Mouse (Mus musculus): ENCODE measurements at regions not wholly inside any gene's neighbourhood (a gene's known extent, or its start where the extent isn't known, plus 50 kb on each side); places are given as distances from the start of the nearest gene placed in this dataset.

- no peak overlapping the region for H3K27ac ChIP-seq (ENCODE audit: control insufficient read depth, low read depth, low read length)
- H3K36me3 ChIP-seq (ENCODE audit: control insufficient read depth in 1 of 2, insufficient read depth in 2 of 2, low read length in 2 of 2) = no peaks in the 10 kb centered on the region
- DNase-seq (ENCODE audit: low read depth, low spot score) = no peak
- no peak overlapping the region for H3K9ac ChIP-seq (ENCODE audit: control insufficient read depth, low read depth, low read length, poor library complexity, severe bottlenecking)
- H3K9me3 ChIP-seq (replicated peaks; ENCODE audit: insufficient read depth, low read length) = no peaks in the 10 kb centered on the region
- no peak overlapping the region for H3K4me3 ChIP-seq (ENCODE audit: control insufficient read depth in 1 of 2, insufficient read depth in 1 of 2, low read depth in 2 of 2, low read length in 2 of 2)
- no peaks in the 10 kb centered on the region for H3K27me3 ChIP-seq (ENCODE audit: control insufficient read depth in 1 of 2, insufficient read depth in 2 of 2, low read length in 2 of 2)
- no peaks in the 10 kb centered on the region for H3K79me2 ChIP-seq (ENCODE audit: control insufficient read depth, insufficient read depth, low read length, poor library complexity)
- TF ChIP-seq ZKSCAN1 (IDR thresholded peaks at IDR 0.05; ENCODE audit: low read depth, low read length) (no peak), MEF2A (IDR thresholded peaks at IDR 0.05; ENCODE audit: extremely low read depth, insufficient replicate concordance, low read depth, low read length, poor library complexity, severe bottlenecking) (no peak), MYB (IDR thresholded peaks at IDR 0.05; ENCODE audit: low read depth, low read length) (no peak), JUND (IDR thresholded peaks at IDR 0.05; ENCODE audit: low read depth, low read length) (no peak), TAL1 (IDR thresholded peaks at IDR 0.05; ENCODE audit: low read length) (no peak), NELFE (IDR thresholded peaks at IDR 0.05; ENCODE audit: low read depth, low read length) (no peak), SIN3A (IDR thresholded peaks at IDR 0.05; ENCODE audit: low read length) (no peak), CHD1 (IDR thresholded peaks at IDR 0.05; ENCODE audit: low read depth, low read length) (no peak), TBP (IDR thresholded peaks at IDR 0.05; ENCODE audit: low read depth, low read length) (no peak), ZMIZ1 (IDR thresholded peaks at IDR 0.05; ENCODE audit: low read depth, low read length) (no peak), MAX (IDR thresholded peaks at IDR 0.05; ENCODE audit: low read length) (no peak), TCF12 (IDR thresholded peaks at IDR 0.05; ENCODE audit: low read depth, low read length) (no peak), MYC (IDR thresholded peaks at IDR 0.05; ENCODE audit: low read depth, low read length) (no peak), KAT2A (conservative IDR thresholded peaks at IDR 0.05; ENCODE audit: low read depth, low read length) (no peak), EP300 (IDR thresholded peaks at IDR 0.05; ENCODE audit: low read depth in 1 of 2, low read length in 2 of 2) (no peak), UBTF (IDR thresholded peaks at IDR 0.05; ENCODE audit: borderline replicate concordance, insufficient read depth, low read depth, low read length) (no peak)
- no peaks in the 10 kb centered on the region for H3K4me1 ChIP-seq (ENCODE audit: control insufficient read depth in 1 of 2, insufficient read depth in 2 of 2, low read length in 2 of 2)
Observed at GRCm38 (mm10) chr8:115565768-115566167, 141.8 kb downstream of the Maf start.

GRCm38 (mm10) chr8:115562362-115562761, 145.2 kb downstream of the Maf start:
- Histone ChIP-seq H3K4me1 (ENCODE audit: control insufficient read depth in 1 of 2, insufficient read depth in 2 of 2, low read length in 2 of 2) (no peaks in the 10 kb centered on the region), H3K79me2 (ENCODE audit: control insufficient read depth, insufficient read depth, low read length, poor library complexity) (no peaks in the 10 kb centered on the region), H3K9me3 (replicated peaks; ENCODE audit: insufficient read depth, low read length) (no peaks in the 10 kb centered on the region), H3K27ac (ENCODE audit: control insufficient read depth, low read depth, low read length) (no peak overlapping the region), H3K36me3 (ENCODE audit: control insufficient read depth in 1 of 2, insufficient read depth in 2 of 2, low read length in 2 of 2) (no peaks in the 10 kb centered on the region), H3K4me3 (ENCODE audit: control insufficient read depth in 1 of 2, insufficient read depth in 1 of 2, low read depth in 2 of 2, low read length in 2 of 2) (no peak overlapping the region), H3K27me3 (ENCODE audit: control insufficient read depth in 1 of 2, insufficient read depth in 2 of 2, low read length in 2 of 2) (no peaks in the 10 kb centered on the region), H3K9ac (ENCODE audit: control insufficient read depth, low read depth, low read length, poor library complexity, severe bottlenecking) (no peak overlapping the region)
- no peak for TF ChIP-seq TAL1 (IDR thresholded peaks at IDR 0.05; ENCODE audit: low read length)
- TF ChIP-seq KAT2A (conservative IDR thresholded peaks at IDR 0.05; ENCODE audit: low read depth, low read length) = no peak
- no peak for TF ChIP-seq GABPA (IDR thresholded peaks at IDR 0.05; ENCODE audit: low read depth, low read length)
- TF ChIP-seq POLR2A (IDR thresholded peaks at IDR 0.05; ENCODE audit: control insufficient read depth in 1 of 2, insufficient read depth in 1 of 2, low read depth in 1 of 2, low read length in 2 of 2, poor library complexity in 1 of 2) = no peak
- no peak for TF ChIP-seq RAD21 (IDR thresholded peaks at IDR 0.05; ENCODE audit: low read depth, low read length)
- TF ChIP-seq MEF2A (IDR thresholded peaks at IDR 0.05; ENCODE audit: extremely low read depth, insufficient replicate concordance, low read depth, low read length, poor library complexity, severe bottlenecking) = no peak
- TF ChIP-seq NELFE (IDR thresholded peaks at IDR 0.05; ENCODE audit: low read depth, low read length) = no peak
- no peak for TF ChIP-seq TBP (IDR thresholded peaks at IDR 0.05; ENCODE audit: low read depth, low read length)
- no peak for TF ChIP-seq MAZ (IDR thresholded peaks at IDR 0.05; ENCODE audit: low read depth, low read length)
- TF ChIP-seq MAX (IDR thresholded peaks at IDR 0.05; ENCODE audit: low read length) = no peak
- TF ChIP-seq CTCF (IDR thresholded peaks at IDR 0.05 in 2 of 3, conservative IDR thresholded peaks at IDR 0.05 in 1 of 3; ENCODE audit: control insufficient read depth in 1 of 3, insufficient read depth in 1 of 3, low read depth in 2 of 3, low read length in 3 of 3, poor library complexity in 1 of 3, severe bottlenecking in 1 of 3) = no peak
- no peak for TF ChIP-seq ZC3H11A (IDR thresholded peaks at IDR 0.05; ENCODE audit: low read depth, low read length)
- no peak for TF ChIP-seq MYB (IDR thresholded peaks at IDR 0.05; ENCODE audit: low read depth, low read length)
- TF ChIP-seq RCOR1 (IDR thresholded peaks at IDR 0.05; ENCODE audit: low read depth, low read length) = no peak
- TF ChIP-seq ETS1 (IDR thresholded peaks at IDR 0.05; ENCODE audit: low read depth, low read length) = no peak
- TF ChIP-seq EP300 (IDR thresholded peaks at IDR 0.05; ENCODE audit: low read depth in 1 of 2, low read length in 2 of 2) = no peak
- TF ChIP-seq ZNF384 (IDR thresholded peaks at IDR 0.05; ENCODE audit: low read depth, low read length) = no peak
- DNase-seq (ENCODE audit: low read depth, low spot score) = no peak

Measured in MEL (cell line).